Mouse (Mus musculus) stomach, postnatal 0 days (tissue): ENCODE measurements at regions not wholly inside any gene's neighbourhood (a gene's known extent, or its start where the extent isn't known, plus 50 kb on each side); places are given as distances from the start of the nearest gene placed in this dataset.
"Not testable (repeated sequence)": the region's sequence is repeated elsewhere in the genome, so short reads cannot be mapped to it uniquely, and the experiment has no call there.

Source experiments
- ATAC-seq: fragments of 200-750 bp; cut with Nextera tagmentation; 2 replicates; pipeline ENCODE4 v1.8.0; 2017; ENCODE audit not compliant: low FRiP score, low TSS enrichment
- DNase-seq: peaks from one replicate; pipeline ENCODE4 v3.0.0-alpha.2; 2016; ENCODE audit warnings: low spot score
- H3K27ac ChIP-seq: fragments of 300-500 bp; sonication (generic); replicated peaks from 2 replicates; pipeline ENCODE4 v1.5.1; 2014; ENCODE audit warnings: mild to moderate bottlenecking, control low read depth
- H3K27me3 ChIP-seq: fragments of 300-500 bp; sonication (generic); 2 replicates; pipeline ENCODE4 v1.6.1; 2014; ENCODE audit warnings: low read length; ENCODE audit not compliant: control insufficient read depth, insufficient read depth
- H3K36me3 ChIP-seq: fragments of 300-500 bp; sonication (generic); 2 replicates; pipeline ENCODE4 v1.6.1; 2014; ENCODE audit warnings: low read length, mixed read lengths; ENCODE audit not compliant: control insufficient read depth, insufficient read depth
- H3K4me1 ChIP-seq: fragments of 300-500 bp; sonication (generic); replicated peaks from 2 replicates; pipeline ENCODE4 v1.6.1; 2014; ENCODE audit warnings: antibody characterized with exemption; ENCODE audit not compliant: control insufficient read depth, insufficient read depth
- H3K4me2 ChIP-seq: fragments of 300-500 bp; sonication (generic); replicated peaks from 2 replicates; pipeline ENCODE4 v1.6.1; 2014; ENCODE audit warnings: low read depth, mild to moderate bottlenecking, control low read depth, moderate library complexity
- H3K4me3 ChIP-seq: fragments of 300-500 bp; sonication (generic); 2 replicates; pipeline ENCODE4 v1.5.1; 2014; ENCODE audit warnings: low read depth, low read length, control low read depth
- H3K9ac ChIP-seq: fragments of 300-500 bp; sonication (generic); 2 replicates; pipeline ENCODE4 v1.6.1; 2014; ENCODE audit warnings: mild to moderate bottlenecking, low read length, control low read depth, mixed read lengths
- H3K9me3 ChIP-seq: fragments of 300-500 bp; sonication (generic); 2 replicates; pipeline ENCODE4 v1.6.1; 2016; ENCODE audit warnings: low read length; ENCODE audit not compliant: control insufficient read depth
- CTCF ChIP-seq: IDR thresholded peaks from 2 replicates; pipeline ENCODE4 v1.5.1; 2016; ENCODE audit warnings: antibody characterized with exemption, low read depth, mild to moderate bottlenecking, moderate library complexity
- EP300 ChIP-seq: optimal IDR thresholded peaks from 2 replicates; pipeline ENCODE3; 2016; ENCODE audit warnings: antibody characterized with exemption
- WGBS: fragments of 180-500 bp; shearing (Covaris S2); extraction: QIAGEN DNeasy Blood & Tissue Kit; methylation state at CpG from one replicate; pipeline ENCODE4 v1.1.7; 2014; 5-methylcytosine and 5-hydroxymethylcytosine counted together

DNA sequence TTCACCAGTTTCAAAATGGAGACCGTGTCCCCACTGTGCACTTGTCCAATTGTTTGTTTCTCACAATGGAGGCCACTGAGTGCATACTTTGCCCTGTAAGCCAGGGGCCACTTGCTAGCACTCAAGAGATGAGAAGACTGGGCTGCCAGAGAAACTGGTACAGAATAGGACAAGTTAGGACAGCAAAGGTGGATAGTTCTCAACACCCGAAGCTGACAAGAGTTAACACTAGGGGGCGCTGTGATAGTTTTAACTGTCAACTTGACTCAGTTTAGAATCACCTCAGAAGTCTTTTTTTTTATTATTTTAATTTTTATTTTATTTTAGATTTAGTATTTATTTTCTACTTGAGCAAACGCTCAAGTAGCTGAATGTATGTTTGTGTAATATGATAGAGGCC, 188.2 kb upstream of the Asap2 start:
- H3K4me3 ChIP-seq, H3K4me2 ChIP-seq, H3K36me3 ChIP-seq, ATAC-seq, H3K27me3 ChIP-seq, H3K4me1 ChIP-seq, H3K9ac ChIP-seq, H3K27ac ChIP-seq, H3K9me3 ChIP-seq, DNase-seq: not testable (repeated sequence)
- WGBS = 59% methylated on average over 3 of the region's 4 CpGs

DNA sequence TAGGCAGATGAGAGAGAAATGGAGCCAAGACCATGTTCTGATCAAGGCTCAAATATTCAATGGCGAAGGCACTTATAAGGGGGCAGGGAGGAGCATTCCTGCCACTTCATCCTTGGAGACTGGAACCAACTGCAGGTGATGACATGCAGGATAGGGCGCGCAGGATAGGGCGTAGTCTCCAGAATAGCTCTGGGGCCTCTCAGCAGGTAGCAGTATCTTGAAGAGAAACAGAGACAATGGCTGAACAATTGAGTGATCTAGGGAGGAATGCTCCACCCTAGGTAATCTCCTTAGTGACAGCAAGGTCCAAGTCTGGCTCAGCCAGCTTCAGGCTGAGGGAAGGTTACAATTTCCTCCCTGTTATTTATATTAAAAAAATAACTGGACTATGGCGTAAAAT, 184.8 kb upstream of the Asap2 start:
- ATAC-seq, H3K4me3 ChIP-seq, H3K36me3 ChIP-seq, H3K27me3 ChIP-seq, H3K9me3 ChIP-seq, DNase-seq, H3K4me1 ChIP-seq, H3K4me2 ChIP-seq, H3K9ac ChIP-seq, H3K27ac ChIP-seq: not testable (repeated sequence)
- WGBS = 99% methylated on average over 4 of the region's 5 CpGs

DNA sequence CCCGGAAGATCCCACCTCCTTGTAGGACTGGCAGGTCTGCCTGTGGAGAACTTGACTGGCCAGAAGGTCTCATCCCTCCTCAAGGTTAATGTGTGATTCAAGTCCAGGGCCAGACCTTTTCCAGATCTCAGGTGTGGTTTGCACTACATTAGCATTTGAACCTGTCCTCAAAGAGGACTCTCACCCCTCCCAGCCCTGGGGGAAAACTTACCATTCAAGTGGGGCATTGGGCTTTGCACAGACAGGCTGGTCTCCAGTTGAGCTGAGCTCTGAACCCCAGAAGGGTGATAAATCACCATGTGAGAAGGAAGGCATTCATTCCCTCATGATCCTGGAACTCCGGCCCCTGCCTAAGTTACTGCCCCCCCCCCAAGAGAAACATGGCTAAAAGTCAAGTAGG, 183.6 kb upstream of the Asap2 start:
- Histone ChIP-seq H3K27ac (no peak overlapping the region), H3K4me2 (no peak overlapping the region), H3K27me3 (no peaks in the 10 kb centered on the region), H3K9me3 (no peaks in the 10 kb centered on the region), H3K4me1 (no peaks in the 10 kb centered on the region), H3K36me3 (no peaks in the 10 kb centered on the region), H3K9ac (no peak overlapping the region), H3K4me3 (no peak overlapping the region)
- WGBS = 96% methylated on average over 2 of the region's 2 CpGs
- ATAC-seq (no peak), DNase-seq (no peak)
- TF ChIP-seq EP300 (no peak), CTCF (no peak)

DNA sequence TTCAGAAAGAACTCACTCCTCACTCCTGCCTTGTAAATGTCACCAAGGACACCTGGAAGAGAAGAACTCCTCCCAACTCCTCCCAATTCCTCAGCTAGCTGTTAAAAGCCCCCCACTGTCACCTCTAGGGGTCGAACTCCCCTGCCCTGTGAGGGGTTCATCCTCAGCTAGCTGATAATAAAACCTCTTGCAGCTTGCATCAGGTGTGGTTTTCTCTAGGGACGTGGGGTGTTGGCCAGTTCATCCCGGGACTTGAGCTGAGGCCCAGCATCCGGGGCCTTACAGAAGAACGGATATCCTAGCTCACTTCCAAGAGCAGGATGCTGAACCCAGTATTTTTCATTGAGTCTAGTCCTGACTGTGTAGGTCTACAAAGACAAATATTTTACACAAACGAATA, 176.4 kb upstream of the Asap2 start:
- H3K36me3 ChIP-seq, DNase-seq, H3K4me2 ChIP-seq, H3K27me3 ChIP-seq, H3K9ac ChIP-seq, H3K4me3 ChIP-seq, ATAC-seq, H3K4me1 ChIP-seq, H3K27ac ChIP-seq, H3K9me3 ChIP-seq: not testable (repeated sequence)
- 82% methylated on average over 6 of the region's 6 CpGs for WGBS

DNA sequence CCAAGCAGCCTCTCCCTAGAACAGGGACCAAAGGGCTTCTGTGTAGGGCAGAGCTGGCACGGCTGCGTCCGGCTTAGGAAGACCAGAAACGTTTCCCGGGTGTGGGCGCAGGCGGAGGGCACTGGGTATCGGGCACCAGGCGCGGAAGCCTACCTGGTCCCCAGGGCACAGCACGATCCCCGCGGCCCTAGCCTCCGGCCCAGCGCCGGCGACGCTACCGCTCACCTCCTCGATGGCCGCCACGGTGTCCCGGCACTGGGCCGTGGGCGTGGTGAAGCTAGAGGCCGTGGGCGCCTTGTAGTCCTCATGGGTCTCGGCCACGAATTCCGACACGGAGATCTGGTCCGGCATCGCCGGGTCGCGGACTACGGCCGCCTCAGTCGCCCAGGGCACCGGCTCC, 175.1 kb upstream of the Asap2 start:
- Histone ChIP-seq H3K4me2 (0 out of 2 replicates have a peak overlapping the region, but pooled peaks have one; percentile 14), H3K4me3 (peak overlapping the region; percentile 35)
- not testable (repeated sequence) for H3K36me3 ChIP-seq, ATAC-seq, H3K4me1 ChIP-seq, DNase-seq, H3K9me3 ChIP-seq, H3K27ac ChIP-seq, H3K27me3 ChIP-seq, H3K9ac ChIP-seq
- WGBS = 29% methylated on average over 34 of the region's 40 CpGs

DNA sequence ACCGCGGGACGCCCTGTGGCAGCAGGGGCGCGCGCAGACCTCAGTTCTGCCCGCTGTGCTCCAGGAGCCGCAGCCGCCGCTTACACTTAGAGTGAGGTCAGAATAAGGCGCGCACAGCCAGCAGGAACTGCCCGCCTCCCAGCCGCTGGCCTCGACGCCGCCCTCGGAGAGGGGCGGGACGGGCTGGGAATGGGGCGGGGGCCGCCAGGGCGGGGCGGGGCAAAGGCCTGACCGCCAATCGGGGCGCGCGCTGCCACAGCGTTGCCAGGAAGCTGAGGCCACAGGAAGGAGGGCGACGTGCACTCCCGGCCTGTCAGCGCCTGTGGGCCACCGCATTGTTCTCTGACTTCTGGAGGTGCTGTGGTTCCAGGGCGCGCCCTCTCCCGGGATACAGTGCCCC, 174.7 kb upstream of the Asap2 start:
- no peaks in the 10 kb centered on the region for H3K4me1 ChIP-seq
- 0 out of 2 replicates have a peak overlapping the region, but pooled peaks have one; percentile 14 for H3K4me2 ChIP-seq
- H3K4me3 ChIP-seq = peak overlapping the region; percentile 35
- no peak overlapping the region for H3K27ac ChIP-seq
- H3K9ac ChIP-seq = no peak overlapping the region
- TF ChIP-seq CTCF = no peak
- no peak for TF ChIP-seq EP300
- H3K27me3 ChIP-seq = no peaks in the 10 kb centered on the region
- DNase-seq (peak; percentile 75), ATAC-seq (peak; percentile 95)
- no peaks in the 10 kb centered on the region for H3K36me3 ChIP-seq
- no peaks in the 10 kb centered on the region for H3K9me3 ChIP-seq
- 21% methylated on average over 20 of the region's 38 CpGs for WGBS

DNA sequence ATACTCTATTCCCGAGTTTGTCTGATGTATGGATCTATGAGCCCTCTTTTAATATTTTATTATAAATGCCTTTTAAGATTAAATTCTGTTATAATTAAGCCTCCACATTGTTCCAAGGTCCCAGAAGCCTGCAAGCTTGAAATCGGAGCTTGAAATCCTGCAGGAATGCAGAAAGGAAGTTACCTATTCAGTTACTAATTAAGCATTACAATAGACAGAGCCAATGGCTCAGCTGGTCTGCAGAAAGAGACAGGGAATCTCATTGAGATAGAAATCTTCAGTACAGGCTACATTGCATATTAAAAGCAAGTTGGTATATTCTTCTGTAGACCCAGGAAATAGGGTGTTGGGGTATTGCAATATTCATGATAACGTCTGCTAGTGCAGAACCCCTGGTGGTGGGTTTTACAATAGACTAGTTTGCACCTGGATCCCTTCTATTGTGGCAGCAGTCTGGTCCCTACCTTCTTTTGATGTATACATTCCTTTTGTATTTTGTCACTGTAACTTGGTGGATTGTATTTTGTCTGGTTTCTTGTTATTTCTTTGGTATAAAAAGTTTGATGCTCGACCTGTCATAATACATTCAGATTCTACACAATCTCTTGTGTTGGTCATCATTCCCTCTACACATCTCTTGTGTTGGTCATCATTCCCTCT, 146.5 kb upstream of the Asap2 start:
- H3K9me3 ChIP-seq, ATAC-seq, H3K4me2 ChIP-seq, H3K9ac ChIP-seq, H3K4me3 ChIP-seq, H3K4me1 ChIP-seq, H3K36me3 ChIP-seq, DNase-seq, H3K27me3 ChIP-seq, H3K27ac ChIP-seq: not testable (repeated sequence)
- WGBS = 61% methylated on average over 4 of the region's 4 CpGs
